Mouse (Mus musculus): Measurements from ENCODE around the gene Srgap2. TPM values are rescaled to one million over a fixed set of nuclear protein-coding genes. Genes with fewer than 3 reads are reported as not detected.

The Srgap2 gene
- total and polyA plus RNA-seq, 2 experiments, result 6.6 to 7.4 TPM

- TF ChIP-seq CTCF (IDR thresholded peaks at IDR 0.05; ENCODE audit: low read depth, low read length) (peak; percentile 61), POLR2A (IDR thresholded peaks at IDR 0.05; ENCODE audit: extremely low read depth, insufficient read depth, low read length) (no peak)
- no peak overlapping the region for H3K9ac ChIP-seq (ENCODE audit: low read depth, low read length)
- peak; percentile 65 for DNase-seq (ENCODE audit: extremely low read depth, low read depth, low spot score)
- no peaks in the 10 kb centered on the region for H3K27me3 ChIP-seq (ENCODE audit: control insufficient read depth, insufficient read depth, low read length)
- H3K79me2 ChIP-seq (ENCODE audit: control insufficient read depth, insufficient read depth, low read length), result peaks cover 3% of the 10 kb centered on the region; the same call in 1 of the 2 replicates
- H3K4me3 ChIP-seq (ENCODE audit: insufficient read depth, low read depth, low read length), result no peak overlapping the region
- peaks cover 20% of the 10 kb centered on the region for H3K4me1 ChIP-seq (ENCODE audit: control insufficient read depth, insufficient read depth, low read length)
- no peak overlapping the region for H3K27ac ChIP-seq (replicated peaks; ENCODE audit: insufficient read depth, low read depth, low read length)
- WGBS, result 14% methylated on average over 7 of the region's 7 CpGs
- H3K36me3 ChIP-seq (ENCODE audit: control insufficient read depth, insufficient read depth, low read length), result no peaks in the 10 kb centered on the region
Observed at GRCm38 (mm10) chr1:131246433-131247395, 280.4 kb downstream of the Srgap2 start.

- H3K9ac ChIP-seq (ENCODE audit: low read depth, low read length), result peak overlapping the region; percentile 89; the same call in 1 of the 2 replicates
- TF ChIP-seq POLR2A (IDR thresholded peaks at IDR 0.05; ENCODE audit: extremely low read depth, insufficient read depth, low read length) (no peak), CTCF (IDR thresholded peaks at IDR 0.05; ENCODE audit: low read depth, low read length) (peak; percentile 82)
- peaks cover 11% of the 10 kb centered on the region; the same call in 1 of the 2 replicates for H3K79me2 ChIP-seq (ENCODE audit: control insufficient read depth, insufficient read depth, low read length)
- H3K4me3 ChIP-seq (ENCODE audit: insufficient read depth, low read depth, low read length), result peak overlapping the region; percentile 91
- peak overlapping the region; percentile 95 for H3K27ac ChIP-seq (replicated peaks; ENCODE audit: insufficient read depth, low read depth, low read length)
- 2% methylated on average over 9 of the region's 9 CpGs for WGBS
- peaks cover 20% of the 10 kb centered on the region for H3K4me1 ChIP-seq (ENCODE audit: control insufficient read depth, insufficient read depth, low read length)
- no peaks in the 10 kb centered on the region for H3K36me3 ChIP-seq (ENCODE audit: control insufficient read depth, insufficient read depth, low read length)
- DNase-seq (ENCODE audit: extremely low read depth, low read depth, low spot score), result peak; percentile 57
- no peaks in the 10 kb centered on the region for H3K27me3 ChIP-seq (ENCODE audit: control insufficient read depth, insufficient read depth, low read length)
Observed at GRCm38 (mm10) chr1:131245926-131246325, 281.2 kb downstream of the Srgap2 start.

DNA sequence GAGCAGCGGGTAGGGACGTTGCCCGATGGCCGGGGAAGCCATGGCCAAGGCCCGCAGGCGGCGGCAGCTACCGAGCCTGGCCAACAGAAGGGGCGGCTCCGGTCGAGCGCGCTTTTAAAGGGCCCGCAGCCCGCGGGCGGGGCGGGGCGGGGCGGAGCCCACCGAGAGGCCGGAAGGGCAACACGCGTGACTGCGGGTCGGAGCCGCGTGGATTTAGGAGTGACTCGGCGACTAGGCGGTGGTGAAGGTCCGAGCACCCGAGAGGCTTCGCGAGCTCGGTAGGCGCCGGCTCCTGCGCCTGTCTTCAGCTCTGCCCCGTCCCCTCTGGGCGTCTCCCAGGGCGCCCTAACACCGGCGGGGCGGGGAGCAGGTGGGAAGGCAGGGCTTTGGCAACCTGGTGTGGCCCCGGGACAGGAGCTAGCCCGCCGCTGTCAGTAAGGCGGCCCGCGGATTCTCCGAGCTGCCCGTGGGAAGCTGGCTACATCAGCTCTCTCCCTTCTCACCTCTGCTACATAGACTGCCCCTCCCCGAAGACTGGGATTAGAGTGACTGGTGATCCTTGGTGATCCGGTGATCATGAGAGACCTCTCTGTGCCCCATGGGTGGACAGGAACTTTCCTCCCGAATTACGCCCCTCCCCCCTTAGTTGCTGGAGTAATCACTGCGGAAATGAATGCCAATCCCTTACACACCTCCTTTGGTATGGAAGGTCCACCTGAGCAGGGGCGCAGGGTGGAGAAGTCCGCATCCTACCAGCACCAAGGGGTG is 281.9 kb downstream of the Srgap2 start, which contains the start of gene Rassf5:
Gene Rassf5 (minus strand): TSS at position 170 of the 768 bp plus-strand sequence.
- Histone ChIP-seq H3K4me3 (ENCODE audit: insufficient read depth, low read depth, low read length) (peak within 1 kb of the TSS; percentile 91), H3K79me2 (ENCODE audit: control insufficient read depth, insufficient read depth, low read length) (peaks cover 17% of the 10 kb centered on the region; the same call in 1 of the 2 replicates), H3K27me3 (ENCODE audit: control insufficient read depth, insufficient read depth, low read length) (no peaks in the 10 kb centered on the region), H3K27ac (replicated peaks; ENCODE audit: insufficient read depth, low read depth, low read length) (peak within 1 kb of the TSS; percentile 95), H3K4me1 (ENCODE audit: control insufficient read depth, insufficient read depth, low read length) (peaks cover 20% of the 10 kb centered on the region), H3K36me3 (ENCODE audit: control insufficient read depth, insufficient read depth, low read length) (no peaks in the 10 kb centered on the region), H3K9ac (ENCODE audit: low read depth, low read length) (peak within 1 kb of the TSS; percentile 89)
- WGBS, result under 1% methylated on average over 60 of the region's 60 CpGs
- TF ChIP-seq CTCF (IDR thresholded peaks at IDR 0.05; ENCODE audit: low read depth, low read length) (no peak), POLR2A (IDR thresholded peaks at IDR 0.05; ENCODE audit: extremely low read depth, insufficient read depth, low read length) (peak; percentile 94)
- DNase-seq (ENCODE audit: extremely low read depth, low read depth, low spot score), result peak; percentile 68

GRCm38 (mm10) chr1:131244536-131245088 is 282.5 kb downstream of the Srgap2 start:
- Histone ChIP-seq H3K4me1 (ENCODE audit: control insufficient read depth, insufficient read depth, low read length) (peaks cover 20% of the 10 kb centered on the region), H3K27me3 (ENCODE audit: control insufficient read depth, insufficient read depth, low read length) (no peaks in the 10 kb centered on the region), H3K9ac (ENCODE audit: low read depth, low read length) (peak overlapping the region; percentile 89), H3K27ac (replicated peaks; ENCODE audit: insufficient read depth, low read depth, low read length) (peak overlapping the region; percentile 95), H3K79me2 (ENCODE audit: control insufficient read depth, insufficient read depth, low read length) (peaks cover 21% of the 10 kb centered on the region; the same call in 1 of the 2 replicates), H3K36me3 (ENCODE audit: control insufficient read depth, insufficient read depth, low read length) (no peaks in the 10 kb centered on the region), H3K4me3 (ENCODE audit: insufficient read depth, low read depth, low read length) (peak overlapping the region; percentile 91)
- no peak for TF ChIP-seq CTCF (IDR thresholded peaks at IDR 0.05; ENCODE audit: low read depth, low read length)
- TF ChIP-seq POLR2A (IDR thresholded peaks at IDR 0.05; ENCODE audit: extremely low read depth, insufficient read depth, low read length), result no peak
- no peak for DNase-seq (ENCODE audit: extremely low read depth, low read depth, low spot score)
- 1% methylated on average over 57 of the region's 57 CpGs for WGBS

DNA sequence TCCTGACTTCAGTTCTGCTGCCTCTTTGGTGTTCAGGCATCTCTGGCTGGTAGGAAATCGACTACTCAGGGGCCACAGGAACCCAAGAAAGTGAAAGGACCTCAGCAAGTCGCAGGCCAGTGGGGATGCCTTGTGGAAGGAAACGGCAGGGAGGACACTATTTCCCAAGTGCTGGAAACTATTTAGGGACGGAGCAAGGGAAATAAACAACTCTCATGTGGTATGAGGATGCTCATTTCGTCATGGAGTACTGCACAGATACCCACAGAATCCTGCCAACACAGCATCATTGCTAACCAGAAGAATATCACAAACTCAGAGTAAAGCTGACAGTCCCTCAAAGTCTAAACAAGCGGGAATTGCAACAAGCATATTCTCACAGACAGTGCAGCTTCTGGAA is 284.2 kb downstream of the Srgap2 start:
- 11% methylated on average over 6 of the region's 6 CpGs for WGBS
- Histone ChIP-seq H3K79me2 (ENCODE audit: control insufficient read depth, insufficient read depth, low read length) (peaks cover 27% of the 10 kb centered on the region; the same call in 1 of the 2 replicates), H3K4me1 (ENCODE audit: control insufficient read depth, insufficient read depth, low read length) (peaks cover 31% of the 10 kb centered on the region), H3K36me3 (ENCODE audit: control insufficient read depth, insufficient read depth, low read length) (no peaks in the 10 kb centered on the region), H3K4me3 (ENCODE audit: insufficient read depth, low read depth, low read length) (no peak overlapping the region), H3K27ac (replicated peaks; ENCODE audit: insufficient read depth, low read depth, low read length) (peak overlapping the region; percentile 49), H3K27me3 (ENCODE audit: control insufficient read depth, insufficient read depth, low read length) (no peaks in the 10 kb centered on the region), H3K9ac (ENCODE audit: low read depth, low read length) (no peak overlapping the region)
- no peak for DNase-seq (ENCODE audit: extremely low read depth, low read depth, low spot score)
- TF ChIP-seq CTCF (IDR thresholded peaks at IDR 0.05; ENCODE audit: low read depth, low read length) (no peak), POLR2A (IDR thresholded peaks at IDR 0.05; ENCODE audit: extremely low read depth, insufficient read depth, low read length) (no peak)
